Mouse (Mus musculus) right cerebral cortex, postnatal 36 days (tissue): ENCODE measurements around the gene Fbll1.

ENCODE experiments used
- DNase-seq, 2 experiments: peaks; one replicate each; pipeline ENCODE4 v3.0.0; 2022; ENCODE audit warnings: low spot score in 2 of 2, mixed read lengths in 1 of 2

Fbll1 gene

GRCm38 (mm10) chr11:35784002-35784401 is 14.7 kb downstream of the Fbll1 start:
- no peak for DNase-seq

GRCm38 (mm10) chr11:35783038-35783437 is 15.6 kb downstream of the Fbll1 start:
- no peak for DNase-seq

GRCm38 (mm10) chr11:35782444-35782843 is 16.2 kb downstream of the Fbll1 start:
- DNase-seq: no peak

- DNase-seq: no peak
Observed at GRCm38 (mm10) chr11:35780336-35780735, 18.3 kb downstream of the Fbll1 start.

GRCm38 (mm10) chr11:35776452-35776851 is 22.2 kb downstream of the Fbll1 start:
- DNase-seq: no peak

- no peak for DNase-seq
Observed at GRCm38 (mm10) chr11:35775606-35776005, 23.1 kb downstream of the Fbll1 start.

GRCm38 (mm10) chr11:35770741-35771504 is 27.8 kb downstream of the Fbll1 start:
- DNase-seq: no peak

GRCm38 (mm10) chr11:35769746-35770437 is 28.8 kb downstream of the Fbll1 start:
- DNase-seq: peak; percentile 44 to 53

- DNase-seq: peak; percentile 98 to 99
Observed at GRCm38 (mm10) chr11:35769188-35769745, 29.4 kb downstream of the Fbll1 start, which contains the start of gene Pank3. Pank3 (plus strand) TSS chr11:35769484.

GRCm38 (mm10) chr11:35766845-35767244 is 31.8 kb downstream of the Fbll1 start:
- no peak for DNase-seq

GRCm38 (mm10) chr11:35760627-35761003 is 38.1 kb downstream of the Fbll1 start:
- no peak for DNase-seq

- DNase-seq: no peak
Observed at GRCm38 (mm10) chr11:35760001-35760626, 38.6 kb downstream of the Fbll1 start.

GRCm38 (mm10) chr11:35756411-35757303 is 42.0 kb downstream of the Fbll1 start:
- DNase-seq: no peak

GRCm38 (mm10) chr11:35755546-35755945 is 43.1 kb downstream of the Fbll1 start:
- DNase-seq: no peak

GRCm38 (mm10) chr11:35754906-35755418 is 43.7 kb downstream of the Fbll1 start:
- DNase-seq: no peak

- no peak for DNase-seq
Observed at GRCm38 (mm10) chr11:35750578-35750977, 48.1 kb downstream of the Fbll1 start.
